Mouse (Mus musculus) kidney, postnatal 14 days (tissue): ENCODE data around the gene Tk1.

Source experiments
- DNase-seq: peaks from one replicate; pipeline ENCODE4 v3.0.0; 2022; ENCODE audit warnings: mixed read lengths

The Tk1 gene

GRCm38 (mm10) chr11:117825333-117826101 is at the start of gene Tk1, which contains the start of gene Afmid:
Gene Tk1, minus strand, starts transcription at chr11:117826092.
Gene Afmid, plus strand, starts transcription at chr11:117825924.
- peak; percentile 91 for DNase-seq

GRCm38 (mm10) chr11:117875681-117876080 is 49.8 kb upstream of the Tk1 start:
- no peak for DNase-seq

- no peak for DNase-seq
Measured at GRCm38 (mm10) chr11:117874419-117874818, 48.5 kb upstream of the Tk1 start.

- peak; percentile 90 for DNase-seq
Measured at GRCm38 (mm10) chr11:117872861-117873608, 47.1 kb upstream of the Tk1 start, which contains the start of gene Tha1. Gene Tha1, minus strand, starts transcription at chr11:117873481.

GRCm38 (mm10) chr11:117871911-117872584 is 46.2 kb upstream of the Tk1 start:
- DNase-seq, result no peak

GRCm38 (mm10) chr11:117871376-117871775 is 45.5 kb upstream of the Tk1 start:
- no peak for DNase-seq

GRCm38 (mm10) chr11:117870688-117871365 is 44.9 kb upstream of the Tk1 start:
- peak; percentile 81 for DNase-seq

- peak; percentile 66 for DNase-seq
Measured at GRCm38 (mm10) chr11:117865988-117866387, 40.1 kb upstream of the Tk1 start.

- DNase-seq, result no peak
Measured at GRCm38 (mm10) chr11:117864805-117865204, 38.9 kb upstream of the Tk1 start.

- peak; percentile 71 for DNase-seq
Measured at GRCm38 (mm10) chr11:117863174-117863856, 37.4 kb upstream of the Tk1 start.

GRCm38 (mm10) chr11:117860601-117861000 is 34.7 kb upstream of the Tk1 start, which contains the start of gene Tmem235:
Gene Tmem235, plus strand, starts transcription at chr11:117860752.
- no peak for DNase-seq

- no peak for DNase-seq
Measured at GRCm38 (mm10) chr11:117858392-117858791, 32.5 kb upstream of the Tk1 start.

GRCm38 (mm10) chr11:117857462-117857861 is 31.6 kb upstream of the Tk1 start:
- DNase-seq, result no peak

GRCm38 (mm10) chr11:117855975-117856374 is 30.1 kb upstream of the Tk1 start:
- DNase-seq, result no peak

GRCm38 (mm10) chr11:117855360-117855759 is 29.5 kb upstream of the Tk1 start:
- DNase-seq, result no peak

- DNase-seq, result no peak
Measured at GRCm38 (mm10) chr11:117854241-117854640, 28.3 kb upstream of the Tk1 start.

GRCm38 (mm10) chr11:117852875-117853274 is 27.0 kb upstream of the Tk1 start:
- no peak for DNase-seq

- DNase-seq, result peak; percentile 98
Measured at GRCm38 (mm10) chr11:117848985-117849671, 23.2 kb upstream of the Tk1 start, which contains the start of gene Birc5. Gene Birc5, plus strand, starts transcription at chr11:117849251.

GRCm38 (mm10) chr11:117848271-117848984 is 22.5 kb upstream of the Tk1 start:
- peak; percentile 58 for DNase-seq

- DNase-seq, result no peak
Measured at GRCm38 (mm10) chr11:117847593-117848215, 21.8 kb upstream of the Tk1 start.
